Mouse (Mus musculus) 416B (cell line): Measurements from ENCODE around the gene Fus.
"Not testable (repeated sequence)": the region's sequence is repeated elsewhere in the genome, so short reads cannot be mapped to it uniquely, and the experiment has no call there.

Experiments
- DNase-seq: peaks from one replicate; pipeline ENCODE4 v3.0.0; 2011; ENCODE audit warnings: low read depth

Gene Fus

DNA sequence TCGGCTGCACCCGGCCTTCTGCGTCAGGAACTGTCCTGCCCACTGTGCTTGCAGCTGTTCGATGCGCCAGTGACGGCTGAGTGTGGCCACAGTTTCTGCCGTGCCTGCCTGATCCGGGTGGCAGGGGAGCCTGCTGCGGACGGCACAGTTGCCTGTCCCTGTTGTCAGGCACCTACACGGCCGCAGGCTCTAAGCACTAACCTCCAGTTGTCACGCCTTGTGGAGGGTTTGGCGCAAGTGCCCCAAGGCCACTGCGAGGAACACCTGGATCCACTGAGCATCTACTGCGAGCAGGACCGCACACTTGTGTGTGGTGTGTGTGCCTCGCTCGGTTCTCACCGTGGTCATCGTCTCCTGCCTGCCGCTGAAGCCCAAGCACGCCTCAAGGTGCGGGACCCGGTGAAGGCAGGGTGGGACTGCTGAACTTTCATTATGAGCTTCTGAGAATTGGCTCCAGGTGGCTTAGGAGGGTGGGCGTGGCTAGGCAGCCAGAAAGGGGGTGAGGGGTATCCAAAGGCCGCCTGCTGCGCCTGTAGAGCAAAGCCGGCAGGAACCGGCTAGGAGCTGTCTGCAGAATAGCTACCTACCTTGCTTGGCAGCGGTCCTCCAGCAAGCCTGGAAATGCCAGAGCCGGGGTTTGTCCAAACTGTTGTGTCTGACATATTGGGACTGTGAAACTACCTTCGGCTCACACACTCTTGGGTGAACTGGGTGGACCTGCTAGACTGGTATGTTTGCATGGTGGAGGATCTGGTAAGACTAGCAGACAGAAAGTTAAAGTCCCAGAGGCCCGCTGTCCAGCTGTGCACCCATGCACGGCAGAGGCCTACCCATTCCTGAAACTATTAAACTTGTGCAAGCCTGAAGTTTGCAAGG is 37.5 kb downstream of the Fus start:
- no peak for DNase-seq

DNA sequence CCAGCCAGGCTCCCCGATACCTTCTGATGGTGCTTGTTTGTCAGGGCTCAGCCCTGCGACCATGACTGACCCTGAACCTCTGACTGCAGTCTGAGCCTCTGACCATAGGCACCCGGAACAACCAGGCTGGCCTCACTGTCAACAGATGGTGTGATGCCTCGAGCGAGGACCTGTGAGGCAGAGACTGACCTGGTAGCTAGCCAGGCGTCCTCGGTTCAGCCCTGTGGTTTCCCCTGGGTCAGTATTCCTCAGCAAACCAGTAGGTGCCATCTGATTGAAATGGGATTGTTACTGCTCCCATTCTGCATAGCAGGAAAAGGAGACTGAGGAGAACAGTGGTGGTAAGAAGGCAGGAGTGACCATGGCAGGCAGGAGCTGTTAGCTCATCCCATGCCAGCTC is 38.9 kb downstream of the Fus start:
- DNase-seq = no peak

DNA sequence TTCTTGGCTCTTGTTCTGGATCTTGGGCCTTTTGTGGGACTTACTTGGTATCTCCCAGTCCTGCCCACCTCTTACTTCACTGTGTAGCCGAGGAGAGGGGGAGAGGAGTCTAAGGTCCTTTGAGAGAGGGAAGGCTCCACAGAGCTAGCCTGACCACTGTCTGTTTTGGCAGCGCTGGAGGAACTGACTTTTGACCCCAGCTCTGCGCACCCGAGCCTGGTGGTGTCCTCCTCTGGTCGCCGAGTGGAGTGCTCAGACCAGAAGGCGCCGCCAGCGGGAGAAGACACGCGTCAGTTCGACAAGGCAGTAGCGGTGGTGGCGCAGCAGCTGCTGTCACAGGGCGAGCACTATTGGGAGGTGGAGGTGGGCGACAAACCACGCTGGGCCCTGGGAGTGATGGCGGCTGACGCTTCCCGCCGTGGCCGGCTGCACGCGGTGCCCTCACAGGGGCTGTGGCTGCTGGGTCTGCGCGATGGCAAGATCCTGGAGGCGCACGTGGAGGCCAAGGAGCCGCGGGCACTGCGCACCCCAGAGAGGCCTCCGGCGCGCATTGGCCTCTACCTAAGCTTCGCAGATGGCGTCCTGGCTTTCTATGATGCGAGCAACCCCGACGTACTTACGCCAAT is 42.6 kb downstream of the Fus start:
- no peak for DNase-seq

DNA sequence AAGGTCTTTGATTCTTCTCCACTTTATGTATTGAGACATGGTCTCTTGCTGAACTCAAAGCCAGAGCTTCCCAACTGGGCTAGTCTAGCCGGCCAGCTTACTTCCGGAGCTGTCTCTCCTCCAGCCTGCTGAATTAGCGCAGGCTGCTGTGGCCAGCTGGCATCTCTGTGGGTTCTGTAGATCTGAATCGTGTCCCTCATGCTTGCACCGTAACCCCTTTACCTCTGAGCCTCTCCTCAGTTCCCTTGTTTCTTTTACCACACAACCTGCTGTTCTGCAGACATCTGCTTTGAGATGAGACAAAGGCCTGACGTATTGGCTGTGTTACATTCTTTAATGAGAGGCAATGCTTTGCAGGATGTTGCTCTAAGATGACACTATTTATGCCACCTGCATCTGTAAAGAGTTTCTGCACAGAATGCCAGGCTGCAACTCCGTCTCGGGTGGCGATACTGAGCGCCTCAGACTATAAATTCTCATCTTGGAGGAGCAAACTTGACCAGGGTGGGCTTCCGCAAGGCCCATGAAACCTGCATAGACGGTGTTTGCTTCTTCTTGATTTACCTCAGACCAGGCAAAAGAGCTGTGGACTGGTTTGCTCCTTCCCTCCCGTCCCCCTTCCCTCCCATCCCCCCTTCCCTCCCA is 45.0 kb downstream of the Fus start:
- no peak for DNase-seq

DNA sequence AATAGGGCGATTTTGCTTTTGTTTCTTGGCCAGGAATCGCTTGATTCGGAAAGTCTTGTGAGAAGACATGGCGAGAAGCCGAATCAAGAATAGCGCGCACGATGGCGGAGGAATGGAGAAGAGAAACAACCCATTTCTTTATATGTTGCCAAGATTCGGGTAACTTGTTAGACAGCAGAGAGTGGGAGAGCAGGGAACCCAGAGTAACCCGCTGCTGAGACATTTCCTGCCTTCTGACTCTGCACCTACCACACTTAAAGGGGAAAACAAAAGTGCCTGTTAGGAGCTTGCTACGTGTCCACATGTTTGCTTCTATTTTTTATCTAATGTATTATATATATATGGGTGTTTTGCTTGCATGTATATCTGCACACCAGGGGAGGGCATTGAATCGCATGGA is 45.9 kb downstream of the Fus start:
- no peak for DNase-seq

DNA sequence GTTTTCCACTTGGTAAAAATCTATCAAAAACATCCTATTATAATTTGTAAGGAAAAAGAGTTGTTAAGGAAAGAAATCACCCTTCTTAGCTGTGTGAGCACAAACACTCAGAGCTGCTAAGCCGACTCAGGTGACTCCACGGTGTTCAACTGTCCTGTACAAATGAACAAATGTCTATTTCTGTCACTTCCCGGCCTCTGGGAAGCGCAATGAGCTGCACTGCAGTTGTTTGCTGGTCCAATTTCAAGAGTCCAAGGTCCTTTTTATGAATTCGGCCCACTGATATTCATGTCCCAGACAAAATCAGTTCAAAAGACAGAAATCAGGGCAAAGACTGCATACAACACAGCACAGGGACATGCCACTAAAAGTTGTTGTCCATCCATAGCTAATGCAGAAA is 48.9 kb downstream of the Fus start:
- DNase-seq = not testable (repeated sequence)

DNA sequence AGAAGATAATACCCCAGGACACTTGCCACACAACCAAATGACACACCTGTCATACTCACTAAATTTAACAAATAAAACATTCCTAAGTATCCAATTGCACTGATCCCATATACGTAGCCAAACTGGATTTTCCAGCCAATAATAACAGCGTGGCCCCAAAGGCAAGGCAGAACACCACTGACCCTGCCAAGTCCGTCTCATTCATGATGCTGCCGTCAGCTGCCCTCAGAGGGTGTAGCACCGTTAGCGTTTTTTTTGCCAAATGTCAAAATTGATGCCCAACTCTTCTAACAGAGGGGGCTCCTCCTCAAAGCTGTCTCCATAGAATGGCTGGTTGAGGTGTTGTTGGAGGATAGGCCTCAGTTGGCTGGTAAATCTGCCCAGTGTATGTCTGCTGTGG is 49.4 kb downstream of the Fus start:
- DNase-seq = no peak

DNA sequence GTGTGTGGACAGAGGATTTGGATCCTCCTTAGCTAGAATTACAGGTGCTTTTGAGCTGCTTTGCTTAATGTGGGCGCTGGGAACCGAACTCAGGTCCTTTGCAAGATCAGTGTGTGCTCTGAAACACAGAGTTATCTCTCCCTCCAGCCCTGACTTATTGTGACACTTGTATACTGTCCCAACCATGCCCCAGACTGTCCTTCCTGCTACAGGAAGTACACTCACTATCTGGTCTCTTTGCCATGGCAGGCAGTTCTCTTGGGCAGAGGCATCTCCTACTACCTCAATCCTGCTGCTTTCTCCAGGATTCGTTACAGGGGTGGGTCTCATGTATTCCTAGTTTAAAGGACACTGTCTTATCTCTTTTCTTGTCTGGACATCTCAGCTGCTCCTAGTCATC is 51.0 kb downstream of the Fus start:
- peak; percentile 78 for DNase-seq

DNA sequence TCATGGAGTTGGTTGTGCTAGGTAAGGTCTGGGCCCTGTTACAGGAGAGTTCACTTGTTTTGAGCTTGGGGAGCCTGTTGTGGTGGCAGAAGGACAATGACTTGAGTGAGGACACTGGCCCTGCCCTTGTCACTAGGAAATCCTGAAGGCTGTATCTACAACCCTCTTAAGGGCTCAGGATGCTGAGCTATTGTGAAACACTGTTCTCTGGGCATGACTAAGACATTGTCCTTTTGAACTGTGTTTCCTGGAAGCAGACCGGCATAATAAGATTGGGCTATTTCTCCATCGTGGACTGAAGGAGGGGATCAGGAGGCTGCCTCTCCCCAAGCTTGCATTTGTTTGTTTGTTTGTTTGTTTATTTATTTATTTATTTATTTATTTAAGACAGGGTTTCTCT is 51.9 kb downstream of the Fus start:
- peak; percentile 91 for DNase-seq

DNA sequence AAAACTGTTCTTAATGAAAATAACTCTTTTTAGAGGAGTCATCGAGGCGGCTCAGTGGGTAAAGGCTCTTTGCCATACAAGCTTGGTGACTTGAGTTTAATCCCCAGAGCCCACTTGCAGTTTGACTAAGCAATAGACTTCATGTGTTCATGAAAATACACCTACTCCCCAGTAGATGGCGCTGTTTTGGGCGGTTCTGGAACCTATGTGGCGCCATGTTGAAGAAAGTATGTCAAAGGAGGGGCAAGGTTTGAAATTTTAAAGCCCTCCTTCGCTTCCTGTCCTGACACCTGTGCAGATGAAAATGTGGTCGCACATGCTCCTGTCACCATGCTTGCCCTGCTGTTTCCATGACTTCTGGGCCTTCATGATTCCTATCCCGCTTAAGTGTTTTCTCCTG is 55.7 kb downstream of the Fus start:
- no peak for DNase-seq

DNA sequence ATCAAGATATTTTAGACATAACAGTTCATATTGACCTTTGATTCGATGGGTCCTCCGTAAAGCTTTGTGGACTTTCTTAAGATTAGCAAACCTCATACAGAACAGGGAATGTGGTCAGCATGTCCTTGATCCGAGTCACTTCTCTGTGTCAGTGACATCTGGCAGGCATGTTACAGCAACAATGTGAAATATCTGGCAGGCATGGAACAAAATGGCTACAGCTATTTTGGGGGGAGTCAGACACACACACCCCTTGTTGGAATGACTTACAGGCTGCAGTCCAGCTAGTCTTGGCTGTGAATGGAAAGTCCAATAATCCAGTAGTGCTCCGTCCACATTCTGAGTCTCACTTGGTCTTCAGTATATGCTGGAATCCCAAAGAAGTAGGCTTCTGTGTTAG is 56.3 kb downstream of the Fus start:
- peak; percentile 26 for DNase-seq

DNA sequence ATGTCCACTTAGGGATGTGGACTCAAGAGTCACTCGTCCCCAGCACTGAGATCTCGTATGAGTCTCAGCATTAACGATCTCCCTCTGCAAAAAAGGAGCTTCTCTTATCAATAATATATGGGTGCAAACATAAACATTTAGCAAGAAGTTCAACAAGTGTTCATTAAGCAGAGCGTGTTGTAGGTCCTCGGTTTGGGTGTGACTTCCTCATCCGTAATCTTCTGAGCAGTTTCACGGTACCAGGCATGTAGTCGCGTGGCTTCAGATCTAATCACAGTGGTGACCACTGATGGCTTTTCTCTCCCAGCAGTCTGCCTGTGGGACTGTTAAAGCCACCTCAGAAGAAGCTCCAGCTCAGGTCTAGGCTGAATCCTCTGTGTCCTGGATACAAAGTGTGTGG is 57.1 kb downstream of the Fus start:
- DNase-seq = peak; percentile 20

DNA sequence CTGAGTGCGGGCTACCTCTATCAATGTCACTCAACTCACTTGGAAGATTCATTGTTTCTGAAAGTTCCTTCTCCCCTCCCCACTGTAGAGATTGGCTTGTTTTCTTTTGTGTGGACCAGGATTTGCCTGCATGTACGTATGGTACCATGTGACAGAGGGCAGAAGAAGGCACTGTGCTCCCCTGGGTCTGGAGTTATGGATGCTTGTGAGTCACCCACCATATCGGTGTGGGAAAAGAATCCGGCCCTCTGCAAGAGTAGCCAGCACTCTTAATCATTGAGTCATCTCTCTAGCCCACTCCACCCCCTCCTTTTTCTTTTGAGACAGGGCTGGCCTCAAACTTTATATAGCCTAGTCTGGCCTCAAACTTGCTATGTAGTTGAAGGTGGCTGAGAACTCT is 57.7 kb downstream of the Fus start:
- peak; percentile 85 for DNase-seq

DNA sequence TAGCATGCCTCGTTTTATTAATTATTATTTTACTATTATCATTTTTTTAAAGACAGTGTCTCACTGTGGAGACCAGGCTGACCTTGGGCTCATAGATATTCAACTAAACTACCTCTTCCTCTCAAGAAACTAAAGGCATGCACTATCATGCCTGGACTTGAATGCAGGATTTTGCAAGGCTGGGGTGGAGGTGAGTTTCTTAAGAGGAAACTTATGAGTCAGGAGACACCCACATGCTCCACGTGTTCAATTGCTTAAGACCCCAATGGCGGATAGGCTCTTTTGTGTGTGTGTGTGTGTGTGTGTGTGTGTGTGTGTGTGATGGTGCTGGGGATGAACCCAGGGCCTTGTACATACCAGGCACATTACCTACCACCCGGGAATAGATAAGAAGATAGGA is 58.1 kb downstream of the Fus start:
- DNase-seq = peak; percentile 93

DNA sequence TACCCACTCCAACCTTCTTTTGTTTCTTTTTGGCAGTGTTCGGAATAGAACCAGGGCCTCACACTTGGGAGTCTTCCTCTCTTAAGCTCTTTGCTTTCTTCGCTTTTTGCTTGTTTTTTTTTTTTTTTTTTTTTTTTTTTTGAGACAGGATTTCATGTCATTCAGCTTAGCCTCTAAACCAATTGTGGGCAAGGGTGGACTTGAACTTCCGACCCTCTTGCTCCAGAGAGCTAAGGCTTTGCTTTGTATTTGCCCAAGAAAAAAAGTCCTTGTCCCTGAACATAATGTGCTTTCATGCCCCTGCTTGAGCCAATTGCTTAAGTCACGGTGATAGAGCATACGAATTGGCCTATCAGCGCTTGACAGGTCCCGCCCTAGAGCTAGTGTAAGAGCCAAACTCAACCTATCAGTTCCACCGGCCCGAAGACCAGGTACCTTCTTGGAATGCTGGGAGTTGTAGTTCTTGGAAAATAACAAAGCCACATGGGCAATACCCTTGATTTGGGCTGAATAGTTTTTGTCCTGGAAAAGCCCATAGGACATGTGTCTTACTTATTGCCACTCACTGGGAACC is 64.2 kb downstream of the Fus start:
- DNase-seq = no peak

DNA sequence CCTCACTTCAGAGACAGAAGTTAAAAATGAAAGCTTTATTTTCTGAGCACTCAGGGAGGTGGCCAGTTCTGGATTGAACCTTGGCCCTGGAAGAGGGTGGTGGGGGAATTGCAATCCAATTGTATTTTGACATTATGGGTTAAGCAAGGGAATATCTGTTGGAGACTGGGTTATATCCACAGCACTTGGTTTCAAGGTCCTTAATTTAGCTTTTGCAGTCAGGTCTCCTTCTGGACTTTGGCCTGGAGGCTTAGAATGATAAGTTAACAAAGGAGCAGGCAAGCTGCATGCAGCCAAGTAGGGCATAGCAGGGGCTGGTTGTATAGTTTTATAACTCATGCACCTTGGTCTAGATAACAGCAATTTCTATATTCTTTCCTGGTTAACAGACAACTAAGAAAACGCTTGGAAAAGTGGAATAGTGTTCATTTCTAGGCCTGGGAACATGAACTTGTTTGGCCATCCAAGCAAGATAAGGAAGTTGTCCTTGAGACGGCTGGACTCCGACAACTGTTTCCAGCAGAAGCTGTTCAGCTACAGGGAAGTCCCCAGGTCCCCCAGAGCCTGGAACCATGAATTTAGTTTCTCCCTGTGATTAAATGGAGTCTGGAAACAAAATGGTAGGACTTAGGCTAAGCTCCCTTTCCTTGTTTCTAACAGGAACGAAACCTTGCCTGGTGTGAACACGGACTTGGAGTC is 65.2 kb downstream of the Fus start:
- DNase-seq = no peak

DNA sequence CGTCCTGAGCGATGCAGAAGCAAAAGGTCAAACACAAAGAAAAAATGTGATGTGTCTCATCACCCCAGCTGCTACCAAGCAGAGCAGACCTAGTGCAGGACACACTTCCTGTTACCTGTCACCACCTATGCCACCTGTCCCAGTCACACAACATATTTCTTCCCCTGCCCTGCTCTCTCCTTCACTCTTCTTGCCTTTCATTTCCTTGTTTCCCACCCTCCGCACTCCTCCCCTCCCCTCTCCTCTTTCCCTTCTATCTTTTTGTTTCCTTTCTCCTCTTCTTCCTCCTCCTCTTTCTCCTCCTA is 65.7 kb downstream of the Fus start:
- no peak for DNase-seq

DNA sequence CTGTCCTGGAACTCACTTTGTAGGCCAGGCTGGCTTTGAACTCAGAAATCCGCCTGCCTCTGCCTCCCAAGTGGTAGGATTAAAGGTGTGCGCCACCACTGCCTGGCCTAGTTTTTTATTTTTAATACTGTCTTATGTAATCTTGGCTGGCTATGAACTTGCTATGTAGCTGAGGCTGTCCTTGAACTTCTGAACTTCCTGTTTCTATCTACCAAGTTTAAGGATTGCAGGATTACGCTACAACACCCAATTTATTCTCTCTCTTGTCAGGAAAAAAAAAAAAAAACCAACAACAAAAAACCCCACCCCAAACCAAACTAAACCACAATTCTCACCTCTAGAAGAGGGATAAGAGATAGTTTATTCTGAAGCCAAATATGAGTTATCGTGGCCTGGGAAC is 66.4 kb downstream of the Fus start:
- DNase-seq = peak; percentile 53
